Mouse (Mus musculus) liver, adult 2 months (tissue): ENCODE data around the gene Clpx. TPM values are rescaled to one million over a fixed set of nuclear protein-coding genes. Genes with fewer than 3 reads are reported as not detected.

ENCODE experiments used
- DNase-seq: peaks from one replicate; pipeline ENCODE4 v3.0.0-alpha.2; 2011; ENCODE audit warnings: low read depth, low spot score; ENCODE audit errors: extremely low read depth
- H3K27ac ChIP-seq: fragments of 200-500 bp; replicated peaks from 2 replicates; pipeline ENCODE4 v1.5.1; 2012; ENCODE audit warnings: low read depth, mild to moderate bottlenecking, control low read depth, inconsistent platforms, low read length; ENCODE audit not compliant: insufficient read depth
- H3K27me3 ChIP-seq: fragments of 200-500 bp; 2 replicates; pipeline ENCODE4 v1.6.1; 2012; ENCODE audit warnings: mild to moderate bottlenecking, moderate library complexity, low read length, inconsistent platforms; ENCODE audit not compliant: control insufficient read depth, insufficient read depth
- H3K36me3 ChIP-seq: fragments of 200-500 bp; 2 replicates; pipeline ENCODE4 v1.6.1; 2012; ENCODE audit warnings: low read length, inconsistent platforms; ENCODE audit not compliant: control insufficient read depth, insufficient read depth
- H3K4me1 ChIP-seq: fragments of 200-500 bp; 2 replicates; pipeline ENCODE4 v1.6.1; 2011; ENCODE audit warnings: low read length; ENCODE audit not compliant: control insufficient read depth, insufficient read depth
- H3K4me3 ChIP-seq: fragments of 200-500 bp; 2 replicates; pipeline ENCODE4 v1.5.1; 2011; ENCODE audit warnings: low read depth, mild to moderate bottlenecking, control low read depth, low read length, moderate library complexity; ENCODE audit not compliant: insufficient read depth
- H3K79me2 ChIP-seq: fragments of 200-500 bp; 2 replicates; pipeline ENCODE4 v1.6.1; 2012; ENCODE audit warnings: inconsistent platforms, mild to moderate bottlenecking, low read length, moderate library complexity; ENCODE audit not compliant: control insufficient read depth, insufficient read depth
- H3K9ac ChIP-seq: fragments of 200-500 bp; 2 replicates; pipeline ENCODE4 v1.6.1; 2012; ENCODE audit warnings: low read depth, mild to moderate bottlenecking, control low read depth, inconsistent platforms, low read length
- CTCF ChIP-seq: fragments of 200-500 bp; IDR thresholded peaks from 2 replicates; pipeline ENCODE4 v1.5.1; 2011; ENCODE audit warnings: low read depth, low read length, control low read depth
- POLR2A ChIP-seq: fragments of 200-500 bp; IDR thresholded peaks from 2 replicates; pipeline ENCODE4 v1.6.1; 2011; ENCODE audit warnings: low read length, control low read depth; ENCODE audit not compliant: insufficient read depth; ENCODE audit errors: extremely low read depth
- WGBS: fragments of 180-500 bp; shearing (Covaris S2); methylation state at CpG from one replicate; pipeline ENCODE4 v1.1.7; 2018; 5-methylcytosine and 5-hydroxymethylcytosine counted together
- polyA plus RNA-seq: library from polyadenylated mRNA; depleted of rRNA; stranded (reverse); fragments of >200 nt; gene quantifications from 2 replicates; pipeline ENCODE4 v1.2.3, GENCODE M21; 2012
- total RNA-seq: library from RNA; depleted of rRNA; stranded (reverse); fragments of >200 nt; gene quantifications from 2 replicates; pipeline ENCODE4 v1.2.3, GENCODE M21; 2014

Clpx gene
- total and polyA plus RNA-seq, 2 experiments, result 39.2 to 56.1 TPM

DNA sequence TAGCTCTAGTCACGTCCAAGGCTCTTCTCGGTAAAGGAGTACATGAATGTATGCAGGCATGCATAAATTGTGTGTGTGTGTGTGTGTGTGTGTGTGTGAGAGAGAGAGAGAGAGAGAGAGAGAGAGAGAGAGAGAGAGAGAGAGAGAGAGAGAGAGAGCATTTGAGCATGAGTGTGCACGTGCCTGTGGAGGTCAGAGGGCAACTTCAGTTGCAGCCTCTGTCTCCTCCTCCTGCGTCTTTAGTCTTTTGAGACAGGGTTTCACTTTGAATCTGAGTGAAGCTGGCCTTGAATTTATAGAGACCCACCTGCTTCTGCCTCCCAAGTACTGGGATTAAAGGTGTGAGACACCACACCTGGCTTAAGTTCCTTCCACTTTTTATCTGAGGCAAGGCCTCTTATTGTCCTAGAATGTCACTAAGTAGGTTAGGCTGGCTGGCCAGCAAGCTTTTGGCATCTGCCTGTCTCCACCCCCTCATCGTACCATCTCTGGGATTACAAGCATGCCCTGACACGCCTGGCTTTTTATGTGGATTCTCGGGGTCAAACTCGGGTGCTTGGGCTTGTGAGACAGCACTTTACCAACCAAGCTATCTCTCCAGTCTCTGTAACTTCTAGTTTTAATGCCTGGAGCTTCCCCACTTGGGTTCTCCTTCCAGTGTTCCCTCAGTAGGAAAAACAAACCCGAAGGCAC, 36.7 kb upstream of the Clpx start:
- no peak overlapping the region for H3K27ac ChIP-seq
- WGBS, result 55% methylated on average over 9 of the region's 9 CpGs

GRCm38 (mm10) chr9:65259366-65259765, 34.7 kb upstream of the Clpx start:
- TF ChIP-seq POLR2A (no peak), CTCF (no peak)
- Histone ChIP-seq H3K4me1 (0 out of 2 replicates have a peak, but pooled peaks cover 3% of the 10 kb centered on the region), H3K79me2 (no peaks in the 10 kb centered on the region), H3K9ac (no peak overlapping the region), H3K27me3 (no peaks in the 10 kb centered on the region), H3K36me3 (no peaks in the 10 kb centered on the region), H3K27ac (no peak overlapping the region), H3K4me3 (no peak overlapping the region)
- WGBS, result 88% methylated on average over 7 of the region's 7 CpGs
- no peak for DNase-seq

More for the DNA sequence above, 36.7 kb upstream of the Clpx start:
- DNase-seq, result peak; percentile 65
- H3K27me3 ChIP-seq, result no peaks in the 10 kb centered on the region
- H3K36me3 ChIP-seq, result no peaks in the 10 kb centered on the region
- H3K4me3 ChIP-seq, result no peak overlapping the region
- H3K79me2 ChIP-seq, result no peaks in the 10 kb centered on the region
- no peak overlapping the region for H3K9ac ChIP-seq
- no peak for TF ChIP-seq CTCF
- no peak for TF ChIP-seq POLR2A
- H3K4me1 ChIP-seq, result 0 out of 2 replicates have a peak, but pooled peaks cover 3% of the 10 kb centered on the region

DNA sequence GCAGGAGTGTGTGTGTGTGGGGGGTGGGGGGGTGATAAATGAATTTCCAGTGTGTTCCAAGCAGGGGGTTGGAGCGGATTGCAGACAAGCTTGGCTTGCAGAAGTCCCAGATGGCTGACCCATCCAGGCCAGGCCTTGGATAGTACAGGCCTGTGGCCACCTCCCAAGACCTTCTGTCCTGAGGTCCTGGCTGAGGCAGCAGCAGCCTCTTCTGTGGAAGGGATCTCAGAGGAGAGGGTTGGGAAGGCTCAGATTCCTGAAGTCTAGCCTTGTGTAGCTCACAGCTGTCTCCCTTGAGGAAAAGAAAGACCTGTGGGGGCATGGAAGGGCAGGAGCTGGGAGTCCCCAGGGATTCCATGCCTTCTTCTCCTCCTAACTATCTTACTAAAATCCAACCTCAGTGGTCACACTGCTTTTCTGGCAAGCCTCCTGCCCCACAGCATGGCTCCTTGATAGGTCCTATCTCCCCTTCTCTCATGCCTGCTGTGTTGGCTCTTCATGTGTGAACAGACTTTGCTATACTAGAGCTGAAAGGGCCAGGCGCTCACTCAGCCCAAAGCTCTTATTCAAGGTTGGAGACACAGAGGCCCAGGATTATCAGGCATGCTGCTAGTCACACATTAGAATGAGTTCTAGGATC, 32.3 kb upstream of the Clpx start:
- H3K36me3 ChIP-seq, result no peaks in the 10 kb centered on the region
- H3K79me2 ChIP-seq, result no peaks in the 10 kb centered on the region
- H3K27ac ChIP-seq, result no peak overlapping the region
- no peak overlapping the region for H3K9ac ChIP-seq
- no peak for TF ChIP-seq POLR2A
- no peak for TF ChIP-seq CTCF
- no peaks in the 10 kb centered on the region for H3K27me3 ChIP-seq
- WGBS, result 100% methylated on average over 2 of the region's 2 CpGs
- 0 out of 2 replicates have a peak, but pooled peaks cover 3% of the 10 kb centered on the region for H3K4me1 ChIP-seq
- DNase-seq, result no peak
- H3K4me3 ChIP-seq, result no peak overlapping the region

DNA sequence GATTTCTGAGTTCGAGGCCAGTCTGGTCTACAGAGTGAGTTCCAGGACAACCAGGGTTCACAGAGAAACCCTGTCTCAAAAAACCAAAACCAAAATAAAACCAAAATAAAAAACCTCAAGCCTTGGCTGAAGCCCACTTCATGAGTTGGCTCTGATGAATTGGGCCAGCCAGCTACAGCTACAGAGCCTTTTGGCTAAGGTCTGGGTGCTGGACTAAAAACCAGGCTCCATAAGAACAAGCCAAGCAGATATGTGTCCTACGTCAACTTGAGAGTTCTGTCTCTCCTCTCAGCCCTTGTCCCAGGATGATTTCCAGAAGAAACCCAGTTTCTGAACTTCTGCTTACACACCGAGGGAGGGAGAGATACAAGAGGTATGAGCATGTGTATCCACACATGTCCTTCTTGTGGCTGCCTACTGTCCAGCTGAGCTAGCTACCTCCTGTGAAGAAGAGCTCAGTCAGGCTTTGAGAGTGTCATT, 31.4 kb upstream of the Clpx start:
- TF ChIP-seq CTCF (no peak), POLR2A (no peak)

DNA sequence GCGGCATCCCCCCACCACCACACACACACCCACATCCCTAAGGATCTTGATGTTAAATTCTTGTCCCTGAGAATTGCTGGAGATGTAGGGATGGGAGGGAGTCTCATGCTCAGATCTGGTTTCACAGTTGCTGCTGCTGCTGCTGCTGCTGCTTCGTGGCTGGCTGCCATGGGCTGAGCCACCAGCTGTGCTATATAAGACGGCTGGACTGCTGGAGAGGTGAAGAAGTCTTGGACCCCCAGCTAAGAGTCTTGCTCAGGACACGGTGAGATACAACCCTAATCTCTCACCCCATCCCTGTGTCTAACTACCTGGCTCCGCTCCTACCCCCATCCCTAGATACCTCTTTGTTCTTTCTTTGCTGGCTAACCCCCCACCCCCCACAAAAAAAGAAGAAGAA, 29.1 kb upstream of the Clpx start, which contains the start of gene Cilp:
Gene Cilp (plus strand): TSS at position 222 of the 400 bp plus-strand sequence.
- H3K79me2 ChIP-seq, result no peaks in the 10 kb centered on the region
- H3K9ac ChIP-seq, result no peak within 1 kb of the TSS
- 83% methylated on average over 5 of the region's 5 CpGs for WGBS
- H3K27ac ChIP-seq, result no peak within 1 kb of the TSS
- no peak within 1 kb of the TSS for H3K4me3 ChIP-seq
- no peaks in the 10 kb centered on the region for H3K36me3 ChIP-seq
- H3K4me1 ChIP-seq, result no peaks in the 10 kb centered on the region
- no peaks in the 10 kb centered on the region for H3K27me3 ChIP-seq
- no peak for TF ChIP-seq CTCF
- no peak for TF ChIP-seq POLR2A
- DNase-seq, result no peak

More for the DNA sequence above, 31.4 kb upstream of the Clpx start:
- WGBS, result 85% methylated on average over 3 of the region's 3 CpGs
- Histone ChIP-seq H3K4me3 (no peak overlapping the region), H3K27me3 (no peaks in the 10 kb centered on the region), H3K9ac (no peak overlapping the region), H3K79me2 (no peaks in the 10 kb centered on the region), H3K36me3 (no peaks in the 10 kb centered on the region), H3K4me1 (no peaks in the 10 kb centered on the region), H3K27ac (no peak overlapping the region)
- DNase-seq, result no peak
